Mouse (Mus musculus) heart, adult 8-10 months (tissue): ENCODE measurements around the gene Fhad1. TPM values are rescaled to one million over a fixed set of nuclear protein-coding genes. Genes with fewer than 3 reads are reported as not detected.

ENCODE experiments used
- DNase-seq: peaks from one replicate; pipeline ENCODE4 v3.0.0; 2022; ENCODE audit warnings: low spot score
- total RNA-seq, 4 experiments: library from RNA; stranded (reverse); gene quantifications; 2 replicates each; pipeline ENCODE4 v1.2.4; 2022

Gene Fhad1
- total RNA-seq, 4 experiments from 2014 or later = 0.26 to 0.41 (median 0.35) TPM

DNA sequence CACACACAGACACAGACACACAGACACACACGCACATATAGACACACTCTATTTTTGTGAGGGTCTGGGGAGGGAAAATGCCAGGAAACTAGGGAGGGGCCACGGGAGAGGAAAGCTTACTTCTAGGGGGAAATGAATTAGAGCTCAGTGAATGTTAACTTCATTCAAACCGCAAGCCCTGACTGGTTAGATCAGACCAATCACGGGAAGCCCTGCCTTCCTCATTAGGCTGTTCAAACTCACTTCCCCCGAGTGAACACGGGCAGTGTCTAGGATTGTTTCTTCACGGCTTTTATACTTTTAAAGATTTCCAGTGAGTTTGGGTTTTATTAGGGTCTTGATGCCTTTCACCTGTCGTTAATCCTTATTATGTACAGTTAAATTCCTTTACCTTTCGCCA, 37.5 kb downstream of the Fhad1 start:
- DNase-seq = no peak

DNA sequence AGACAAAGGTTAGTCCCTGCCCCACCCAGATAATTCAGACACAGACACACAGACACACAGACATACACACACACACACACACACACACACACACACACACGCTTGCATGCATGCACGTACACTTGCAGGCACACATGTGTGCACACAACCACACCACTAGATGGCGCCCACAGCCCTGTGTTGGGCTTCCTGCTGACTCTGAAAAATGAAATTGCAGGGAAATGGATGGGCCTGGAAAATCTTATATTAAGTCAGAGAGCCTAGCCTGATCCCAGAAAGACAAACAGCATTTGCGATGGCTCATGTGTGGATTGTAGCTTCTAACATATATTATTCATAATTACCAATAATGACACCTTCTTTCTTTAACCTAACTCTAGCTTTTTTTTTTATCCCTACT, 38.7 kb downstream of the Fhad1 start:
- no peak for DNase-seq

DNA sequence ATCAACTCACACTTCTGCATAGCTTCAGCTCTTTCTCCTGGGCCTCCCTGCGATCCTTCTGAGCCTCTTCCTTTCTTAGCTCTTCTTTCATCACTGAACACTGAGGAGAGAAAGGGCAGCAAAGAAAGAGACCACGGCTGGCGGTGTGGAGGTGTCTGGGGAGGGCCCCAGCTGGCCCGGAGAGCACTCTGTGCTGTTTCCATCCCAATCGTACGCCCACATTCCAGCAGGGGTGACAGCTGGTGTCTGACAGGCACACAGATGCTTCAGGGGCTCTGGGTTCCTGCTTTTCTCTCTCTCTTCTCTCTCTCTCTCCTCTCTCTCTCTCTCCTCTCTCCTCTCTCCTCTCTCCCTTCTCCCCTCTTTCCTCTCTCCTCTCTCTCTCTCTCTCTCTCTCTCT, 50.3 kb downstream of the Fhad1 start:
- DNase-seq = no peak

DNA sequence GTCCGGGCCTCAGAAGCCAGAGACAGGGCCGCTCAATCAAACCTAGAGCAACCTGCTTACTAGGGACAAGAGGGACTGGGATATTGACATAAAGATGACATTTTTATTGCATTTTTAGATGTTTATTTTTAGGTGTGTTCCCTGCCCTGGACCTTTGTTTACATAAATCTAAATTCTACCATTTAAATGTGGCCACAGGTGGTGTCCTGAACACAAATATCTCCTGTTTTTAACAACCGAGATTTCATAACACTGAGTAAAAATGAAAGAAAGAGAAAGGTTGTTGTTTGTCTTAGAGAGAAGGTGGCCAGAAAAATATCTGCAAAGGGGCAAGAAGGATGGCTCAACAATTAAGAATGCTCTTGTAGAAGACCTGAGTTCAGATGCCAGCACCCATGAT, 51.0 kb downstream of the Fhad1 start:
- DNase-seq = no peak

DNA sequence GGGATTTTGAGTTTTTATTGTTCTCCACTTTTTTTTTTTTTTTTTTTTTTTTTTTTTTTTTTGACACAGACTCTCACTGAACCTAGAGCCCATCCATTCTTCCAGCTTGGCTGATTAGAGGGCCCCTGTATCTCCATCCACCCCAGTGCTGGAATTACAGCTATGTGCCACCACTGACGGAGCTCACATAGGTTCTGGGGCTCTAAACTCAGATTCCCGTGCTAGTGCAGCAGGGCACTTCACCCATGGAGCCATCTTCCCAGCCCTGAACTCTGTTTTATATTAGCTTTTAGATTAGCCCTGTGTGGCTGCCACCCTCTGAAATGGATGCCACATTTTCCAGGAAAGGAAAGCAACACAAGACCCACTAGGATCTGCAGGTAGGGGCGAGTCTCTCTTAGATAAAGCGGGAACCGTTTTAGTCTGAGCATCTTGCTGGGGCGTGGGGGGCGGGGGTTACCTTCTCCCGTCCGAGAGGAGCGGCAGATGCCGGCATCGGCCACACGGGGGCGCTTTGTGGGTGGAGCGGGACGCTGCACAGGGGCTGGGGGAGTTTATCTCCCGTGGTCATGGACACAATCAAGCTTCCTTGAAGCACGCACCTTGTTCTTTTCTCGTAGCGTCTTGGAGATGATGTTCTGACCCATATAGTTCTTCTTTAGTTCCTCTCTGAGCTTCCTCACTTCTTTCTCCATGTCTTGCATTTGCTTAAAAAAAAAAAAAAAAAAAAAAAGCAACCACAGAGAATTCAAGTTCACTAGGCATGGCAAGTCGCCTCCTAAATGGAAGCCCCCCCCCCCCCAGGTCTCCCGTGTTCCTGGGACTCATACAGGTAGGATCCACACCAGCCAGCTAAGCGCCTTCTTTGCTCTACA, 51.8 kb downstream of the Fhad1 start:
- no peak for DNase-seq

DNA sequence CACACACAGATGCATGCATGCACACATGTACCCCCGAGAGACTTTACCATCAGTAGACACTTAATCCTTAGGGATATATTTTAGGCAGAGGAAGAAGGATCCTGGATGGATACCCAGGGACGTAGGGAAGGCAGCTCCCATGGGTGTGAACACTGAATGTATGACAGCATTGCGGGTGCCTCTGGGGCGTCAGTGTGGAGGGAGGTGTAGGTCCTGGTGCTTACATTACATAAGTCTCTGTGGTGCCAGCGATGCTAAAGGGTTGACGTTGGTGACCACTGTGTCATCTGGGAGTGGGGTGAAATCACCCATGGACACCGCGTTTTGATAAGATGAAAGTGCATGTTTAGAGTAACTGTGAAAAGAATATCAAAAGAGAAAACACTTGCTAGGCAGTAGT, 54.8 kb downstream of the Fhad1 start:
- no peak for DNase-seq

DNA sequence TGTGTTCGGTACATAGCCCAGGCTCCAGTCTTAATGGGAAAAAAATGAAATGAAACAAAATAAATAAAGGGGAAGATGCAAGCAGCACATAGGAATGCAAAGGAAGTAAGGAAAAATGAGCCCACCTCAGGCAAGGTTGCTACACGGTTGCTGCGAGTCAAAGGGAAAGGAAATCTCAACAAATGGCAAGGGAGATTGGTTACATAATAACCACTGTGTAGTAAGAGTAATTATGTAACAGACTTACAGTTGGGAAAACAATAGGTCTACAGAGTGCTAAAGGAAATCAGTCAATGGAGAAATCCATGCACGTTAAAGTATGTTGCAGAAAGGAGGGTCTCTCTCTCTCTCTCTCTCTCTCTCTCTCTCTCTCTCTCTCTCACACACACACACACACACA, 55.3 kb downstream of the Fhad1 start:
- DNase-seq = no peak

DNA sequence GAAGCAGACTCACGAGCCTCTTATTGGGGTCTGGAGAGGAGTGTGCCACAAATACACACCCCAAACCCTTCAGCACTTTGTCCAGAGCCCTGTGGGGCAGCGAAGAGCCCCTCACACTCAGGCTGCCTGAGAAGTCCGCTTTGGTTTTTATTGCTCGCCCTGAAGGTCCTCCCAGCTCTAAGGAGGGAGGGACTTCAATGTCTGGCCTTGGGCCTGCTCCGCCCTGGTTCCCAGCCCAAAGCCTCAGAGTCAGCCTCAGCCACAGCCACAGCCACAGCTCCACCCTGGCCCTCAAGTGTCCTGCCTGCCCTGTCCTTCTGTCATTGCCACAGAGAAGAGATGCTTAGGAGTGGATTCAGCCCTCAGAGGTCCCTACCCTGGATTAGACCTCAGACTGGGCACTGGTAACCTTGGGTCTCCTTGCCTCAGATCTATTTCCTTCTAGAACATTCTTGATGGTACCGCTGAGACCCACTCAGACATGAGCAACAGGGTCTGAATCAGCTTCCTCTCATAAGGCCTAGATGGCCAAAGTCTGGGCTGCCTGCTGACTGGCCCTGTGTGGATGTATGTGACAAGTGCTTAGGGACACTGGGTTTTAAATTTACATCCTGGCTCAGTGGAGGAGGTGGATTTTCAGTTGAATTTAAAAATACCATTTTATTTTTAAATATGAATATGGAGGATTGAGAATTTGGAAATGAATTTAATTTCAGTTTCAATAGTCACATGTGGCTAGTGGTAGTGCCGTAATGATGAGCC, 56.1 kb downstream of the Fhad1 start:
- DNase-seq = no peak

DNA sequence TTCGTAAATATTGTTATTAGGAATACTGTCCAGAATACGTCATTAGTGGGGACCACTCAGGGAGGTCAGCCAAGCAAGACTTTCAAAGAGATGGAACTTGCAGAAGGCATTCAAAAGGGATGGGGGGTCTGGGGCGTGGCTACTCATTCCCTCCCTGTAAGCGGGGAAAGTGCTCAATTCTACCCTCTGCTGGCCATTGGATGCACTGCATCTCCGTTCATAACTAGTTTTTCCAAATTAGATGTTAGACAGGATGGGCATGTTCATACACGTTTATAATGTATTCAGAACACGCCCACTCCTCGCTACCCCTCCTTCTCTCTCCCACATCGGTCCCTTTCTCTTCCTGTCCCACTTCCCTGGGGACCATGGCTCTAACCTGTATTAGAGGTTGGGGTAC, 56.7 kb downstream of the Fhad1 start:
- DNase-seq = peak; percentile 78

DNA sequence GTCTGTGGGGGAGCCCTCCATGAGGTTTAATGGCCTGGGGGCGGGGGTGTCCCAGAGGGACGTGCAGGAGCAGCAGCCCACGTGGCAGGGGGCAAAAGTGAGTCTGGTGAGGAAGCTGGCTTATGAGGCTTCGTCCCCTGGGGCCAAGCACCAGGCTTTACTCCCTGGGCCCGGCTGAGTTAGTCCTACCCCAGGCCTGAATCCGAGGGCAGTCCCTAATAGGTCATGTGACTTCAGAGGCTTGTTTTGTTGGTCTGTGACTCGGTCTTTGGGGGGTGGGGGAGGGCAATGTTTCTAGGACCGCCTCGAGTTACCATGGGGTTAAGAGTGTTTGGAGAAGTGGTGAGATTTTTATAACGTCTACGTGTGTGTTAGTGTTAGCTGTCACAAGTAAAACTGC, 57.1 kb downstream of the Fhad1 start:
- no peak for DNase-seq

DNA sequence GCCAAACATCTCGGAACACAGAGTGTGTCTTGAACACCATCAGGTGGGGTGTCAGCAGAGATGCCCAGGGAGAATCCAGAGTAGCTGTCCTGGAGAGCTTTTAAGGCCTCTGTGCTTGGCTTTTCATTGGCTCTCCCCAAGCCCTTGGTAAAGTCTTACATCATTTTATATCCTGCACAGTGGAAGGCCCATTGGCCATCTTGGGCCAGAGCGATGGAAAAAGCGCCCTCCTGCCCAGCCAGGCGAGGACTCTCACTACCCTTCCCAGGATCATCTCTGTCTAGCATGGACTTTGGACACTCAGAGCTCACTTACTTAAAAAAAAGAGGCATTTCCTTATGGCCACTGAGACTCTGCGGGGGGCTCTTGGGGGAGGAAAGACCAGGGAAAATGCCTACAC, 58.0 kb downstream of the Fhad1 start:
- DNase-seq = no peak

DNA sequence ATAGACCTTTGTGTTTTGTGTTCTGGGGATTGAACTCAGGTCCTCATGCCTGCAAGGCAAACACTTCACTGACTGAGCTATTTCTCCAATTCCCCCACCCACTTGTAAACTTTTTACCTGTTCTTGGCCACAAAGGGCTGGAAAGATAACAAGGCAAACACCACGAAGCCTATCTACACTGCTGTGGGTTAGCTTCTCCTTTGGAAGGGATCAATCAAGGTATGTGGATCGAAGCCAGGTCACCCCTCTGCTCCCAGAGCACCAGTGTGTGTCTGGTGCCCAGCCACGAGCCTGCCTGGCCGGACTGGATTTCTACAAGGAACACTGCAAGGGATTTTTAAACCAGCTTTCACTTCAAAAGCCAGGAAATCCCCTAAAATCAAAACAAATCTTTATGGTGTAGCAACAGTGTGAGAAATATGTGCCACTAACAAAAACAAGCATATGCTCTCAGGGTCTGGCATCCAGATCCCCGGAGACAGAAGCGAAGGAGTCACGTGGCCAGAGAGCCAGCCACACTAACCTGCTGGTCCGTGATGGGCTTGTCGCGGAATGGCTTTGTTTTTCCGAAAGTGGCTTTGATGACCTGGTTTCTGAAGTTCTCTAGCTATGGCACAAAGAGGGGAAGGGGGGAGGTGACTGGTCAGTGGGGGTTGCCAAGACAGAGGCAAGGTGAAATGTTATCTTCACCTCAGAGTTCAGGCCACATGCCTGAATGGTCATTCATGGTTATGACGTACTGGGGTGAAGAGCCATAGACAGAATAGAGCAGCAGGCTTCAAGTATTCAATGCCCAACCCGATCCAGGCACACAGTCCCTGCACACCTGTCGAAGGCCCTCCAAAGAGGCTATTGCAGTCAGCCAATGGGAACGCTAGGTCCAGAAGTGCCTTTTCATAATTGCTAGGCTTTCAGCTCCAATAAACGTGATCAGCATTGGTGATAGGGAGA, 59.8 kb downstream of the Fhad1 start:
- no peak for DNase-seq

DNA sequence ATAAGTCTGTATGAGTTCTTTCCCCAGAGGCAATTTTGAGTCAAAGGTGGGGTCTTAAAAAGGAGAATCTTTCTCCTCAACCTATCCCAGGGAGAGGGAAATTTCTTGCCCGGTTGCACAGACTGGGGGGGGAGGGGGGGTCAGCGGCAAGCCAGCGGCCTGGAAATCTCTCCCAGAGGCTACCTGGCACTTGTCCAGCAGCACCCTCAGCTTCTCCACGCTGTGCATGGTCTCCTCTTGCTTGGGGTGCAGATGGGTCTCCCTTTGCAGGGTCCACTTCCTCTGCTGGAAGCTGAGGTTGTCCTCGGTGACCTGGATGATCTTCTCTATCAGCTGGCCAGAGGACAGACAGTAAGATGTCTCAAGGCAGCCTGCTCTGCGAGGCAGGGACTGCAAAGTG, 61.0 kb downstream of the Fhad1 start:
- no peak for DNase-seq

DNA sequence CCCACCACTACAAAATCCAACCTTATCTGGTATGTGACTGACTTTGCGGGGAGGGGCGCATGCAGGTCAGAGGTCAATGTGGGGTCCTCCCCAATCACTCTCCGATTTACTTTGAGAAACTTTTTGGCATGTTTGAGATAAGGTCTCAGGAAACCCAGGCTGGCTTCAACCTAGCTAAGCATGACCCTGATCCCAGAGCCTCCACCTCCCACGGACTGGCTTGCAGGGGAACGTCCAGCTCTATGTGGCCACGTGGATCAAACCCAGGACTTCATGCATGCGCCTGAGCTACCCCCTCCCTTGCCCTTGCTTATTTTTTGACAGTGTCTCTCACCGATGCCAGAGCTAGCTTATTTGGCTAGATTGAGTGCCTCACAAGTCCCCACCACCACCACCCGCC, 61.6 kb downstream of the Fhad1 start:
- DNase-seq = no peak

DNA sequence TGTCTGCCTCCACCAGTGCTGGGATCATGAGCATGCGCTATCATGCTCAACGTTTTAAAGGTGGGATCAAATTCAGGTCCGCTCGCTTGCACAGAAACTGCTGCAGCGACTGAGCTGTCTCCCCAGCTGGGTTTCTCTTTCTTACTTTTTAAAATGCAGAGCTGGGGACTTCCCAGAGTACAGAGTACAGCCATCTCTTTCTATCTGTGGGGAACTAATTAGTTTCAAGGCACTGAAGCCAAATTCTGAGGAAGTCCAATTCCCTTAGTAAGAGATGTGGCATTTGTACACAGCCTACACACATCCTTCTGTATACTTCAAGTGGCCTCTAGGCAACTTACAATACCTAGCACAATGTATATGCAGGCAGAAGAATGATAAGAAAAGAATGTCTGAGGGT, 62.1 kb downstream of the Fhad1 start:
- DNase-seq = no peak

DNA sequence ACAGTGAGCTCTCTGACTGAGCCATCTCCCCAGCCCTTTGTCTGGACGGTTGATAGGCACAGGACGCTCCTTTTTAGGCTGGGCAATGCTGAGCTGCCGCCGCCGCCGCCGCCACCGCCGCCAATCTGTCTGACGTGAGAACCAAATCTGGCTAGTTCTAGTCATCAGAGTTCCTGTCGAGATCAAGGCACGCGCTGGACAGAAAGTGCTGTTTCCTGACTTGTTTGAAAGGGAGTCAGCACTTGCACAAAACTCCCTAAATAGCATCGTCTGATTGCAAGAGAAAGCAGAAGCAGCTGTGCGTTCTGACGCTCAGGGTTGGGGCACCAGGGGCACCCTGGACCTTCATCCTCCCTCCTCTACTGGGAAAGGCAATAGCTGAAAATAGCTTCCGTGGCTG, 62.8 kb downstream of the Fhad1 start:
- DNase-seq = peak; percentile 69

DNA sequence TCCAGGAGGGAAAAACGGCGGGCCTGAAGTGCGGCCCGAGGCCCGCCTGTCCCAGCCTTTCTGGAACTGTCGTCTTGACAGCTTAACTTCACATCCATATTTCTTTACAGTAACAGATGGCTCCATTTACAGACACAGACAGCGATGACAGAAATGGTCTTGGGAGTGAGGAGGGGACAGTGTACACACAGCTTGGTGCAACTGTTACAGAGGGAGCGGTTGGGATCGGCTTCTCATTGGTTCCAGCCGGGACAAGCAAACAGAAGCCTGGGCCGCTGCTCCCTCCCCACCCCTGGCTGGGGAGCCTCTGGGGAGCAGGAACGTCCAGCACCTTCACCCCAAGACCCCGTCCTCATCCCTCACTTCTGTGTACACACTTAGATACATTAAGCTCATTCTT, 65.4 kb downstream of the Fhad1 start:
- no peak for DNase-seq

DNA sequence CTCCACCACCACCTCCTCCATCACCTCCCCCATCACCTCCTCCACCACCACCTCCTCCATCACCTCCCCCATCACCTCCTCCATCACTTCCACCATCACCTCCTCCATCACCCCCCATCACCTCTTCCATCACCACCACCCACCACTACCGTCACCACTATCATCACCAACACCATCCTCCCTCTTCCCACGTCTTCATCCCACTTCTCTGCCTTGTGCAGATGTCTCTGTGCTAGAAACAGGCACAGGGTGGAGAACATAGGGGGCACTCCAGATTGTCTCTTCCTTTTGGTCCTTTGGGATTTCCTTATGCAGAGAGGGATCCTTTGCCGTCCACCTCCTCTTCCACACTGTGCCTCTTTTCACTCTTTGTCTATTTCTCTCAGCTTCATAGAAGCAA, 66.1 kb downstream of the Fhad1 start:
- DNase-seq = no peak

DNA sequence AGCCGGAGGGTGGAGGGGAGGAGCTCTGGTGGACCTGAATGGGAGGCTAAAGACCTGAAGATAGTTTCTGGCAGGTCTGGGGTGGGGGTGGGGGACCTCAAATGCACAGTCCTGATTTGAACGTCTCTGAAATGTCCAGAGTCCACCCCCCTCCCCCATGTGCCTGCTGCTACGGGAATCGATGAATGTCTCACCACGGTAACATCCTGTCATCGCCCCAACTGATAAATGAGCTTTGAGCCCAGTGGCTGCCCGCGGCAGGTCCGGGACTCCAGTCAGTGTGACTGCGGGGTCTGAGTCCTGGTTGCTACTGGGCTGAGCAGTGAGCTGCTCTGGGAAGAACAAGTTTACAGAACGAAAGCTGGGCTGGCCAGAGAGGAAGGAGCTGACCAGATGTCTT, 72.5 kb downstream of the Fhad1 start:
- DNase-seq = no peak

DNA sequence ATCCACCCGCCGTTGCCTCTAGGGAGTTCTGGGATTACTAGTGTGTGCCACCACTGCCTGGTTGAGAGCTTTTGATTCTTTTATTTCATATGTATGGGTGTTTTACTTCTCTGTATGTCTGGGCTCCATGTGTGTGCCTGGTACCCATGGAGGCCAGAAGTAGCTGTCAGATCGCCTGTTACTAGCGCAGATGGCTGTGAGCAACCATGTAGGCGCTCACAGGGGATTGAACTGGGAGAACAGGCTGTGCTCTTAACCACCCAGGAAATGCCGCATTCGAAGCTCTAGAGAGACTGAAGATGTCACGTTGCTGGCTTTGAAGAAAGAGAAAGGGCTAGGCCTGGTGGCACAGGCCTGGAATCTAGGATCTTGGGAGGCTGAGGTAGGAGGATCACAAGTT, 73.6 kb downstream of the Fhad1 start:
- DNase-seq = no peak

DNA sequence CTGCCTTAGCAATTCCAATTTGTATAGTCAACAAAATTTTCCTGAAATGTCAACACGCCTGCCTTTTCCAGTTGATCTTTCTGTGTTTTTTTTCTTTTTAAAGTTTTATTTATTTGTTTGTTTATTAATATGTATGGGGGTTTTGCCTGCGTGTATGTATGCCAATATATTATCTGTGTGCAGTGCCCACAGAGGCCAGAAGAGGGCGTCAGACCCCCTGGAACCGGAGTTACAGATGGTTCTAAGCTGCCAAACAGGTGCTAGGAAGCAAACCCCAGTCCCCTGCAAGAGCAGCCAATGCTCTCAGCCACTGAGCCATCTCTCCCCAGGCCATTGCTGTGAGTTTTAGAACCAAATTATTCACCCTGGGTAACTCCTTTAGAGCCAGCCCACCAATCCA, 76.3 kb downstream of the Fhad1 start:
- no peak for DNase-seq
